Mouse (Mus musculus) G1E (cell line): ENCODE results near the gene Gipc1. TPM values are rescaled to one million over a fixed set of nuclear protein-coding genes. Genes with fewer than 3 reads are reported as not detected.
A peak's percentile ranks its signal among the peaks of the same experiment; 100 is the strongest.

Source experiments
- ATAC-seq: 2 replicates; pipeline ENCODE4 v1.8.0; 2016; ENCODE audit warnings: mild to moderate bottlenecking; ENCODE audit not compliant: insufficient number of reproducible peaks, poor library complexity, low FRiP score, severe bottlenecking; ENCODE audit errors: extremely low read depth
- DNase-seq: peaks from one replicate; pipeline ENCODE4 v3.0.0; 2012; ENCODE audit warnings: low spot score
- H3K27me3 ChIP-seq: 2 replicates; pipeline ENCODE4 v1.6.1; 2012; ENCODE audit warnings: mild to moderate bottlenecking, low read length, inconsistent platforms; ENCODE audit not compliant: insufficient read depth
- H3K36me3 ChIP-seq: replicated peaks from 2 replicates; pipeline ENCODE3; 2012; ENCODE audit warnings: mild to moderate bottlenecking, inconsistent platforms
- H3K4me1 ChIP-seq: 2 replicates; pipeline ENCODE4 v1.6.1; 2012; ENCODE audit warnings: low read depth, low read length, inconsistent platforms, mixed read lengths; ENCODE audit not compliant: insufficient read depth
- H3K4me3 ChIP-seq: 2 replicates; pipeline ENCODE4 v1.5.1; 2012; ENCODE audit warnings: low read depth, mild to moderate bottlenecking, inconsistent platforms, low read length, moderate library complexity, mixed read lengths
- H3K9me3 ChIP-seq: replicated peaks from 2 replicates; pipeline ENCODE4 v1.6.1; 2012; ENCODE audit warnings: inconsistent platforms
- CTCF ChIP-seq: IDR thresholded peaks from 2 replicates; pipeline ENCODE4 v1.5.1; 2012; ENCODE audit warnings: low read depth, low read length, inconsistent platforms, mixed read lengths
- GATA1 ChIP-seq: IDR thresholded peaks from 2 replicates; pipeline ENCODE4 v1.6.1; 2012; ENCODE audit warnings: borderline replicate concordance, low read length, inconsistent platforms, mixed read lengths
- GATA2 ChIP-seq: IDR thresholded peaks from 2 replicates; pipeline ENCODE4 v1.6.1; 2012; ENCODE audit warnings: low read depth, low read length, inconsistent platforms, borderline replicate concordance
- POLR2AphosphoS5 ChIP-seq: IDR thresholded peaks from 2 replicates; pipeline ENCODE4 v1.6.1; 2012; ENCODE audit warnings: low read depth, low read length, inconsistent platforms; ENCODE audit not compliant: insufficient replicate concordance
- TAL1 ChIP-seq: conservative IDR thresholded peaks from 2 replicates; pipeline ENCODE4 v1.6.1; 2012; ENCODE audit warnings: low read depth, low read length, inconsistent platforms, mixed read lengths
- polyA plus RNA-seq: library from polyadenylated mRNA; stranded (reverse); fragments of >175 nt; gene quantifications from 2 replicates; pipeline ENCODE4 v1.2.3, GENCODE M21; 2012
- total RNA-seq, 2 experiments: library from RNA; stranded (forward) in 1 of 2; stranded (reverse) in 1 of 2; fragments of 200-1000 nt in 1 of 2; fragments of >200 nt in 1 of 2; fragmentation: Nextera tagmentation in 1 of 2; gene quantifications; 2 replicates each; pipeline ENCODE4 v1.2.3; 2014 to 2017

Gipc1 gene
- total RNA-seq (2014; fragmentation: Nextera tagmentation) = 27.7 and 37.7 TPM in 2 replicates
- 25.3 and 27.7 TPM in 2 replicates for total RNA-seq (2017)
- polyA plus RNA-seq = 65.3 and 78.0 TPM in 2 replicates

DNA sequence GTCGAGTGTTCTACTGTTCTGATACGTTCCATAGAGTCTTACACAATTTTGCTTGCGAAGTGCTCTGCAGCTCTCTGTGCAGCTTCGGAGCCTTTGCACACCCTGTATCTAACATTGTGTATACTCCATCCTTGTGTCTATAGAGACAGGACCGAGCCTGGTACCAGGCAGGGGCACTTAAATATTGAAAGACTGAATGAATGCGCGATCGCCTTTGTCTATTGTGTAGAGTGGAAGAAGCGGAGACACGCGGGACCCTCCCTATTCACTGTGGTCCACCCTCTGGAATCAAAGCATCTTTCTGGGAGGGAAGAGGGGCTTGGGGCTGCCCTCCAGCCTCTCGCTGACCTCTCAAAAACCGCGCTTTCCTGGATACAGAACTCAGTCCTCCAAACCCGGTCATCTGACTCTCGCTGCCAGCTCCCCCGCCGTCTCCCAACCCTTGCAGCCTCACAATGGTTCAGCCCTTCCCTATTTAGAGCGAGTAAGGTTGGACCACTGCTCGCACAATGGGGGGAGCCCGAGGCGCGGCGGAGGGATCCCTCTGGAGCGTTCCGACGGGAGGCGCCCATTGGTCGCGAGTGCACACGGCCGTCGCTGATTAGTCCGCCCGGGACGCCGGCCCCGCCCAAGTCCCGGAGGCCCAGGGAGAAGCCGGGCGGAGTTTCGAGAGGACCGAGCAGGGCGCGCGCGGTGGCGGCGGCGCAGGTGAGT, at the start of gene Gipc1:
Gene Gipc1, plus strand, starts transcription at position 648 of the 714 bp plus-strand sequence.
- Histone ChIP-seq H3K9me3 (peaks cover 8% of the 10 kb centered on the region), H3K36me3 (peaks cover 31% of the 10 kb centered on the region), H3K4me1 (peaks cover 24% of the 10 kb centered on the region), H3K27me3 (peaks cover 8% of the 10 kb centered on the region), H3K4me3 (peak within 1 kb of the TSS; percentile 86)
- TF ChIP-seq GATA2 (no peak), GATA1 (no peak), POLR2AphosphoS5 (no peak), TAL1 (no peak), CTCF (no peak)
- ATAC-seq = peak; percentile 98
- DNase-seq = peak; percentile 99

DNA sequence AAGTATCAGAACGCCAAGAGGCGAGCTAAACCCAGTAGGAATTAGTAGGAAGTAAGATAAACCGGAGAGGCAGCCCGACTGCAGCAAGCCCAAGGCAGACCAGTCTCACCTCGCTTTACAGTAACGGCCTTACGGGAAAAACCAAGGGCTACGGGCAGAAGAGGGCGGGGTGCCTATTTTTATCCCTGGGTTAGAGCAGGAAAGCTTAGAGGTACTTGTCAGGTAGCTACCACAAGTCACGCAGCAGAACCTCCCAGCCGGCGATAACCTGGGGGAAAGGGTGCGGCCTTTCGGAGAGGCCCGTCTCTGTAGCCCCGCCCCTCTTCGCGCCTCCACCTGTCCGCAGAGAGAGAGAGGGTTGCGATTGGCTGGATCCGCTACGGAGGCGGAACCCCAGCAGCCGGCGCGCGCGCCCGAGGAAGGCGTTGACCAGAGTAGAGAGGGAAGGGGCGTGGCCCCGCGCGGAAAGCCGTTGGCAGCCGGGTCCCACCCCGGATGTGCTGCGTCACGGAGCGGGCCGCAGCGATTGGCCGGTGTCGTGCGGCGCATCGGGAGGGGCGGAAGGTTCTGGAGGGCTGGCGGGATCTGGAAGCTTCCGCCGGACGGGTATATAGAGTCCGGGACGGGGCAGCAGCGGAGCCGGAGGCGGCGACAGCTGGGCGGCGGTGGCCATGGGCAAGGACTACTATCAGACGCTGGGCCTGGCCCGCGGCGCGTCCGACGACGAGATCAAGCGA, 44.6 kb upstream of the Gipc1 start, which contains the start of the genes Tecr and Dnajb1:
Gene Tecr, minus strand, starts transcription at position 311 of the 737 bp plus-strand sequence.
Gene Dnajb1, plus strand, starts transcription at position 533 of the 737 bp plus-strand sequence.
- peaks cover 56% of the 10 kb centered on the region for H3K4me1 ChIP-seq
- DNase-seq = peak; percentile 98
- TF ChIP-seq CTCF = no peak
- TF ChIP-seq POLR2AphosphoS5 = no peak
- no peak for TF ChIP-seq TAL1
- no peak for TF ChIP-seq GATA2
- TF ChIP-seq GATA1 = no peak
- H3K36me3 ChIP-seq = peaks cover 53% of the 10 kb centered on the region
- H3K4me3 ChIP-seq = peak within 1 kb of the TSS; percentile 82
- ATAC-seq = peak; percentile 96
- H3K9me3 ChIP-seq = no peaks in the 10 kb centered on the region
- no peaks in the 10 kb centered on the region for H3K27me3 ChIP-seq

DNA sequence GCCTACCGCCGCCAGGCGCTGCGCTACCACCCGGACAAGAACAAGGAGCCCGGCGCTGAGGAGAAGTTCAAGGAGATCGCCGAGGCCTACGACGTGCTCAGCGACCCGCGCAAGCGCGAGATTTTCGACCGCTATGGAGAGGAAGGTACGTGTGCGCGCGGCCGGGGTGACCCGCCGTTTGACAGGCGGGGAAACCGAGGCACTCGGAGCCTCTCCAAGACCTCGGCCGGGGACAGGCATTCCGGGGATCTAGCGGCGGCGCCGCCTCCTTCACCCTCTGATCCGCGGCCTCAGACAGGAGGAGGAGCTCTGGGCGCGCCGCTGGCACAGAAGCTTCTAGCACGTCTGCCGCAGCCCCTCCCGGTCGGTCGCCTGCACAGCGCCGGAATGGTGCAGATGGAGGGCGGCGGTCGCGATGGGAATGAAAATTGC, 44.1 kb upstream of the Gipc1 start:
- peaks cover 58% of the 10 kb centered on the region for H3K36me3 ChIP-seq
- peak overlapping the region; percentile 82 for H3K4me3 ChIP-seq
- ATAC-seq = 0 out of 2 replicates have a peak, but pooled peaks have one; percentile 24
- DNase-seq = peak; percentile 72
- H3K4me1 ChIP-seq = peaks cover 57% of the 10 kb centered on the region
- H3K27me3 ChIP-seq = no peaks in the 10 kb centered on the region
- TF ChIP-seq GATA1 (no peak), TAL1 (no peak), CTCF (no peak), POLR2AphosphoS5 (no peak), GATA2 (no peak)
- no peaks in the 10 kb centered on the region for H3K9me3 ChIP-seq

DNA sequence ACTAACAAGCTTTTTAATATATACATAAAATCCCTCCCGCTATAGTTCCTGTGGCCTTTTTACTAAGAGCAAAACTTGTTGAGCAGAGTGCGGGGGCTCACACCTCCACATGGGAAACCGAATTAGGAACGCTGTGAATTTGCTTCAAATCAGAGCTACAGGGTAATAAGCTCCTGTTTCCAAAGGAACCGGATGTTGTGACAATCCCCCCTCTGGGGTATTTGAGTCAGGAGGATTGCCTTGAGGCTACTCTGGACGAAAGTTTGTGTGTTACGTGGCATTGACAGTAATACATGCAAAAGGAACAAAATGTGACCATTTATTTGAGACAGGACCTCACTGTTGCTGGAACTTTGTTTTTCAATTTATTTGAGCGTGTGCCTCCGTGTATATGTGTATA, 43.4 kb upstream of the Gipc1 start:
- DNase-seq = no peak
- TF ChIP-seq CTCF = no peak
- no peak for TF ChIP-seq GATA2
- TF ChIP-seq TAL1 = no peak
- TF ChIP-seq POLR2AphosphoS5 = no peak
- no peak for TF ChIP-seq GATA1
- ATAC-seq = no peak
- Histone ChIP-seq H3K9me3 (no peaks in the 10 kb centered on the region), H3K4me1 (peaks cover 57% of the 10 kb centered on the region), H3K4me3 (peak overlapping the region; percentile 82), H3K36me3 (peaks cover 64% of the 10 kb centered on the region), H3K27me3 (no peaks in the 10 kb centered on the region)

DNA sequence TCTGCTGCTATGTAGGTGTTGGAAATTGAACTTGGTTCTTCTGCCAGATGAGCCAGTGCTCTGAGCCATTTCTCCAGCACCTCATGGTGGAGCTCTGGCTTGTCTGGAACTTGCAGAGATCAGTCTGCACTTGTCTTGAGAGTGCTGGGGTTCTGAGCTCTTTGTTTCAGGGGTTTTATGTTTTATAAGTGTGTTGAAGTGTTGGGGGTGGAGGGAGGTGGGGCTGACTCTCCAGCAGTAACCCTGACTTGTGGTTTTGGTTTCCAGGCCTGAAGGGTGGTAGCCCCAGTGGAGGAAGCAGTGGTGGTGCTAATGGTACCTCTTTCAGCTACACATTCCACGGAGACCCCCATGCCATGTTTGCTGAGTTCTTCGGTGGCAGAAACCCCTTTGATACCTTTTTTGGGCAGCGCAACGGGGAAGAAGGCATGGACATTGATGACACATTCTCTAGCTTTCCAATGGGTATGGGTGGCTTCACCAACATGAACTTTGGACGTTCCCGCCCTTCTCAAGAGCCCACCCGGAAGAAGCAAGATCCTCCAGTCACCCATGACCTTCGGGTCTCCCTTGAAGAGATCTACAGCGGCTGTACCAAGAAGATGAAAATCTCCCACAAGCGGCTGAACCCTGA, 42.8 kb upstream of the Gipc1 start:
- H3K4me1 ChIP-seq = peaks cover 57% of the 10 kb centered on the region

DNA sequence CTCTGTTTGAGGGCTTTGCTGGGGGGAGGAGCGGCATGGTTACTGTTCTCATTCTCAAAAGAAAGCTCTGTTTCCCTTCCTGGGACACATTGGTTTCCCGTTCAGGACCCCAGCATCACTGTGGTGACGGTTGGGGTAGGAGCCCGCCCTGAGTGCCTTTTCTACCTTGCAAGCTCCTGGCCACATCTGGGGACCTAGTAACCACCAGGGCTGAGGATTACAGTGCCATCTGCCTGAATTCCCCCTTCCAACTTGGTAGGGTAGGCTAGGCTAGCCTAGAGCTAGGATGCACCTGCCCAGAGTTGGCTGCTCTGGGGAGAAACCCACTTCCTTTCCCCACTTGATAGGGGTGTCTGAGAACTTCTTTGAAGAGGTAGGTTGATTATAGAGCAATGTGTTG, 40.6 kb upstream of the Gipc1 start:
- H3K36me3 ChIP-seq = peaks cover 58% of the 10 kb centered on the region
- ATAC-seq = no peak

More for the DNA sequence above, 42.8 kb upstream of the Gipc1 start:
- DNase-seq (peak; percentile 63), ATAC-seq (no peak)
- peak overlapping the region; percentile 82 for H3K4me3 ChIP-seq
- peaks cover 63% of the 10 kb centered on the region for H3K36me3 ChIP-seq
- H3K9me3 ChIP-seq = no peaks in the 10 kb centered on the region
- H3K27me3 ChIP-seq = no peaks in the 10 kb centered on the region
- no peak for TF ChIP-seq GATA1

More for the DNA sequence above, 40.6 kb upstream of the Gipc1 start:
- DNase-seq = no peak
- TF ChIP-seq POLR2AphosphoS5 (no peak), TAL1 (no peak), GATA2 (no peak), GATA1 (no peak), CTCF (no peak)
- no peaks in the 10 kb centered on the region for H3K9me3 ChIP-seq
- H3K4me3 ChIP-seq = no peak overlapping the region
- H3K4me1 ChIP-seq = peaks cover 39% of the 10 kb centered on the region
- H3K27me3 ChIP-seq = no peaks in the 10 kb centered on the region
